Mouse (Mus musculus): ENCODE measurements around the gene Shank2. TPM values are rescaled to one million over a fixed set of nuclear protein-coding genes. Genes with fewer than 3 reads are reported as not detected.

Gene Shank2
- polyA plus RNA-seq, 1 experiment from 2014 or later: 1.0 TPM

- WGBS: 1% methylated on average over 49 of the region's 50 CpGs
- peaks cover 57% of the 10 kb centered on the region for H3K27me3 ChIP-seq (replicated peaks; ENCODE audit: control insufficient read depth, insufficient read depth, low read length)
- peak; percentile 59; the same call in 1 of the 2 replicates for ATAC-seq (replicated peaks; ENCODE audit: low FRiP score)
These were observed 22.9 kb upstream of the Shank2 start for GRCm38 (mm10) chr7:143978741-143979371.

GRCm38 (mm10) chr7:143979986-143980385 lies 21.7 kb upstream of the Shank2 start:
- H3K4me3 ChIP-seq (ENCODE audit: low read depth, low read length): no peak overlapping the region
- ATAC-seq (replicated peaks; ENCODE audit: low FRiP score) (no peak), DNase-seq (ENCODE audit: low spot score) (no peak)
- no peaks in the 10 kb centered on the region for H3K9me3 ChIP-seq (ENCODE audit: control insufficient read depth, low read length)
- no peaks in the 10 kb centered on the region for H3K4me1 ChIP-seq (replicated peaks; ENCODE audit: control insufficient read depth, insufficient read depth, low read length)
- no peak overlapping the region for H3K27ac ChIP-seq (ENCODE audit: low read depth, low read length)
- no peaks in the 10 kb centered on the region for H3K36me3 ChIP-seq (ENCODE audit: control insufficient read depth, insufficient read depth, low read length)
- WGBS: 52% methylated on average over 5 of the region's 5 CpGs
- H3K27me3 ChIP-seq (replicated peaks; ENCODE audit: control insufficient read depth, insufficient read depth, low read length): peaks cover 54% of the 10 kb centered on the region
- H3K9ac ChIP-seq (ENCODE audit: low read depth, low read length): no peak overlapping the region
- H3K4me2 ChIP-seq: peak overlapping the region; percentile 71; the same call in 1 of the 2 replicates

More at GRCm38 (mm10) chr7:143978741-143979371, 22.9 kb upstream of the Shank2 start:
- Histone ChIP-seq H3K9me3 (ENCODE audit: control insufficient read depth, low read length) (no peaks in the 10 kb centered on the region), H3K36me3 (ENCODE audit: control insufficient read depth, insufficient read depth, low read length) (no peaks in the 10 kb centered on the region), H3K4me1 (replicated peaks; ENCODE audit: control insufficient read depth, insufficient read depth, low read length) (no peaks in the 10 kb centered on the region), H3K9ac (ENCODE audit: low read depth, low read length) (peak overlapping the region; percentile 41; the same call in 1 of the 2 replicates), H3K4me3 (ENCODE audit: low read depth, low read length) (peak overlapping the region; percentile 50), H3K4me2 (peak overlapping the region; percentile 71), H3K27ac (ENCODE audit: low read depth, low read length) (no peak overlapping the region)
- DNase-seq (ENCODE audit: low spot score): peak; percentile 75

DNA sequence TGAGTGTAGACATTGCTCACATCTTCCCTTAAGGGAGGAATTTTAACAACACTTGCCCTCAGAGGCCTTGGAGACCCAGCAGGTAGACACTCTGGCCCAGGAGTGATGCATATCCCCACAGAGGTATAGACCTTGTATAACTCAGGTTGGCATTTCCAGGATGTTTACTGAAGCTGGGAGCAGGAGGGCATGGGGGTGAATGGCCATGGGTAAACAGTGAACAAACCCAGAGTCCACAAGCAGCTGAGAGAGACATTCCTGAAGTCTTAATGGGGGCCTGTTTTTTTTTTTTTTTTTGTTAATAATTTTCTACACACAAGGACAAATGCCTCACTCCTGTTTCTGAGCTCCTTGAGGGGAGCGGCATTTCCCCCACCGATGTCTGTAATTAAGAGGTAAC lies 15.4 kb upstream of the Shank2 start:
- Histone ChIP-seq H3K27ac (ENCODE audit: low read depth, low read length) (no peak overlapping the region), H3K36me3 (ENCODE audit: control insufficient read depth, insufficient read depth, low read length) (no peaks in the 10 kb centered on the region), H3K4me1 (replicated peaks; ENCODE audit: control insufficient read depth, insufficient read depth, low read length) (no peaks in the 10 kb centered on the region), H3K9ac (ENCODE audit: low read depth, low read length) (no peak overlapping the region), H3K9me3 (ENCODE audit: control insufficient read depth, low read length) (no peaks in the 10 kb centered on the region), H3K4me2 (no peak overlapping the region), H3K27me3 (replicated peaks; ENCODE audit: control insufficient read depth, insufficient read depth, low read length) (no peaks in the 10 kb centered on the region), H3K4me3 (ENCODE audit: low read depth, low read length) (no peak overlapping the region)
- WGBS: 87% methylated on average over 2 of the region's 2 CpGs
- no peak for DNase-seq (ENCODE audit: low spot score)
- no peak for ATAC-seq (replicated peaks; ENCODE audit: low FRiP score)

DNA sequence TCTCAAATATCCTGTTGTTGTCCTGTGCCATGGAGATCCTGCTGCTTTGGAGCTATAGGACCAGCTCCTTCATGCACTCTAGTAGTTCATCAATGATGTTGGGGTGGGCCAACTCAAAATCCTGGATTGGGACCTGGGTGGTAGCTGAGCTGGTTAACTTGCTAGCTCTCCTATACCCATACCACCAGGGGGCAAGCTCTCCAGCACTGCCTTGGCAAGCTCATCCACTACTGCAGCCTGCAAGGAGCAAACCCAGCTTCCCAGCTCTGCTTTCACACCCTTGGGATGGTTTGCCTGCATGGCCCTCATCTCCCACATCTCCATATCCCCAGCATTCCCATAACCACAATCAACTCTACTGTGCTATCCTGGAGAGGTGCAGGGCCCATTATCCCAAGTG lies 10.6 kb upstream of the Shank2 start:
- no peaks in the 10 kb centered on the region for H3K36me3 ChIP-seq (ENCODE audit: control insufficient read depth, insufficient read depth, low read length)
- ATAC-seq (replicated peaks; ENCODE audit: low FRiP score) (no peak), DNase-seq (ENCODE audit: low spot score) (no peak)
- no peak overlapping the region for H3K4me2 ChIP-seq
- H3K27me3 ChIP-seq (replicated peaks; ENCODE audit: control insufficient read depth, insufficient read depth, low read length): no peaks in the 10 kb centered on the region
- no peak overlapping the region for H3K27ac ChIP-seq (ENCODE audit: low read depth, low read length)
- no peak overlapping the region for H3K9ac ChIP-seq (ENCODE audit: low read depth, low read length)
- H3K4me3 ChIP-seq (ENCODE audit: low read depth, low read length): no peak overlapping the region
- H3K9me3 ChIP-seq (ENCODE audit: control insufficient read depth, low read length): no peaks in the 10 kb centered on the region
- H3K4me1 ChIP-seq (replicated peaks; ENCODE audit: control insufficient read depth, insufficient read depth, low read length): no peaks in the 10 kb centered on the region

GRCm38 (mm10) chr7:143999073-143999472 lies 2.7 kb upstream of the Shank2 start:
- no peak for DNase-seq (ENCODE audit: low spot score)
- WGBS: 68% methylated on average over 3 of the region's 3 CpGs

DNA sequence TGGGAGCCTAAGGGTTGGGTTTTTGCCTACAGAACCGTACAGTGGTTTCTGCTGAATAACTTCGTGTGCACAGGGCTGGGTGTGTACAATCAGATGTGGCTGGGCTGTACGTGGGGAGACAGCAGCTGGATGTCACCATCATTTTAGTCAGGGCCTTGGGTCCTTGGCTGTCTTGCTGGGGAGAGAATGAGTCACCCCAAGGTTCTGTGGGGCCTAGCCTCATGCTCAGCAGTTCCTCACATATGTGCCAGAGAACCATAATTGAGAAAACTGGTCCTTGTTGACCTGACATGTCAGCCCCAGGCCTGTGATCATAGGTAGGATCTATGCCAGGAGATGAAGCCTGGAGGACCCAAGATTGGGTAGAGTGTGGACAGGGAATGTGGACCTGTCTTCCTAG lies 1.7 kb downstream of the Shank2 start:
- Histone ChIP-seq H3K9ac (ENCODE audit: low read depth, low read length) (no peak overlapping the region), H3K9me3 (ENCODE audit: control insufficient read depth, low read length) (no peaks in the 10 kb centered on the region), H3K4me1 (replicated peaks; ENCODE audit: control insufficient read depth, insufficient read depth, low read length) (no peaks in the 10 kb centered on the region), H3K27ac (ENCODE audit: low read depth, low read length) (no peak overlapping the region), H3K4me3 (ENCODE audit: low read depth, low read length) (no peak overlapping the region), H3K4me2 (no peak overlapping the region), H3K27me3 (replicated peaks; ENCODE audit: control insufficient read depth, insufficient read depth, low read length) (no peaks in the 10 kb centered on the region), H3K36me3 (ENCODE audit: control insufficient read depth, insufficient read depth, low read length) (no peaks in the 10 kb centered on the region)
- no peak for ATAC-seq (replicated peaks; ENCODE audit: low FRiP score)
- DNase-seq (ENCODE audit: low spot score): no peak
- 81% methylated on average over 3 of the region's 3 CpGs for WGBS

More at GRCm38 (mm10) chr7:143999073-143999472, 2.7 kb upstream of the Shank2 start:
- ATAC-seq (replicated peaks; ENCODE audit: low FRiP score): no peak
- no peaks in the 10 kb centered on the region for H3K4me1 ChIP-seq (replicated peaks; ENCODE audit: control insufficient read depth, insufficient read depth, low read length)
- no peak overlapping the region for H3K9ac ChIP-seq (ENCODE audit: low read depth, low read length)
- no peak overlapping the region for H3K4me3 ChIP-seq (ENCODE audit: low read depth, low read length)
- no peak overlapping the region for H3K27ac ChIP-seq (ENCODE audit: low read depth, low read length)
- H3K4me2 ChIP-seq: no peak overlapping the region
- H3K27me3 ChIP-seq (replicated peaks; ENCODE audit: control insufficient read depth, insufficient read depth, low read length): no peaks in the 10 kb centered on the region
- H3K36me3 ChIP-seq (ENCODE audit: control insufficient read depth, insufficient read depth, low read length): no peaks in the 10 kb centered on the region
- no peaks in the 10 kb centered on the region; the same call in 1 of the 2 replicates for H3K9me3 ChIP-seq (ENCODE audit: control insufficient read depth, low read length)

GRCm38 (mm10) chr7:144008079-144008478 lies 6.4 kb downstream of the Shank2 start:
- 66% methylated on average over 4 of the region's 4 CpGs for WGBS
- Histone ChIP-seq H3K4me1 (replicated peaks; ENCODE audit: control insufficient read depth, insufficient read depth, low read length) (no peaks in the 10 kb centered on the region), H3K4me2 (no peak overlapping the region), H3K9ac (ENCODE audit: low read depth, low read length) (no peak overlapping the region), H3K4me3 (ENCODE audit: low read depth, low read length) (no peak overlapping the region), H3K27me3 (replicated peaks; ENCODE audit: control insufficient read depth, insufficient read depth, low read length) (no peaks in the 10 kb centered on the region), H3K27ac (ENCODE audit: low read depth, low read length) (no peak overlapping the region), H3K9me3 (ENCODE audit: control insufficient read depth, low read length) (no peaks in the 10 kb centered on the region), H3K36me3 (ENCODE audit: control insufficient read depth, insufficient read depth, low read length) (no peaks in the 10 kb centered on the region)
- ATAC-seq (replicated peaks; ENCODE audit: low FRiP score) (no peak), DNase-seq (ENCODE audit: low spot score) (no peak)

GRCm38 (mm10) chr7:144008985-144009384 lies 7.3 kb downstream of the Shank2 start:
- no peak overlapping the region; the same call in 1 of the 2 replicates for H3K4me2 ChIP-seq
- no peak overlapping the region for H3K27ac ChIP-seq (ENCODE audit: low read depth, low read length)
- ATAC-seq (replicated peaks; ENCODE audit: low FRiP score): no peak
- 64% methylated on average over 4 of the region's 4 CpGs for WGBS
- H3K4me1 ChIP-seq (replicated peaks; ENCODE audit: control insufficient read depth, insufficient read depth, low read length): no peaks in the 10 kb centered on the region
- H3K4me3 ChIP-seq (ENCODE audit: low read depth, low read length): no peak overlapping the region
- DNase-seq (ENCODE audit: low spot score): no peak
- no peaks in the 10 kb centered on the region for H3K27me3 ChIP-seq (replicated peaks; ENCODE audit: control insufficient read depth, insufficient read depth, low read length)
- no peaks in the 10 kb centered on the region for H3K9me3 ChIP-seq (ENCODE audit: control insufficient read depth, low read length)
- no peaks in the 10 kb centered on the region for H3K36me3 ChIP-seq (ENCODE audit: control insufficient read depth, insufficient read depth, low read length)
- H3K9ac ChIP-seq (ENCODE audit: low read depth, low read length): no peak overlapping the region

DNA sequence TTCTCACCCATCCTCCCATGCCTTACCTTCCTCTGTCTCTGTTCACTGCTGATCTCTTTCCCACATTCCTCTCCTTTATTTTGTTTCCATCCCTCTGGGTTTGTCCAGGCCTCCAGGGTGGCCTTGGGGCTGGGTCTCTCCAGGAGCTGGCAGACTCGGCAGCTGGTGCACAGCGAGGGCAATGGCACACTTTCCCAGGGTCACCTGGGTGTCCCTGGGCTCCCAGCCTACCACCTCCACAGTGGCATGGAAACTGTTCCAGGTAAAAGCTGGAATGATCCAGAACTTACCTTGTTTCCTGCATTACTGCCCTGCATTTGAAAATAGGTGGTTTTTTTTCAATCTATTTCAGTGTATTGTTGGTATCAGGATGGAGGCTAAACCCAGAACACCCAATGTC lies 12.8 kb downstream of the Shank2 start:
- Histone ChIP-seq H3K27me3 (replicated peaks; ENCODE audit: control insufficient read depth, insufficient read depth, low read length) (no peaks in the 10 kb centered on the region), H3K4me3 (ENCODE audit: low read depth, low read length) (no peak overlapping the region), H3K4me2 (no peak overlapping the region), H3K9ac (ENCODE audit: low read depth, low read length) (no peak overlapping the region), H3K9me3 (ENCODE audit: control insufficient read depth, low read length) (no peaks in the 10 kb centered on the region), H3K4me1 (replicated peaks; ENCODE audit: control insufficient read depth, insufficient read depth, low read length) (no peaks in the 10 kb centered on the region), H3K27ac (ENCODE audit: low read depth, low read length) (no peak overlapping the region), H3K36me3 (ENCODE audit: control insufficient read depth, insufficient read depth, low read length) (no peaks in the 10 kb centered on the region)
- ATAC-seq (replicated peaks; ENCODE audit: low FRiP score): no peak
- WGBS: 58% methylated on average over 2 of the region's 2 CpGs
- DNase-seq (ENCODE audit: low spot score): no peak
